Mouse (Mus musculus) embryonic facial prominence, embryonic 13.5 days (tissue): ENCODE measurements around the gene Cntnap2. TPM values are rescaled to one million over a fixed set of nuclear protein-coding genes. Genes with fewer than 3 reads are reported as not detected.
A peak's percentile ranks its signal among the peaks of the same experiment; 100 is the strongest.

ENCODE experiments used
- ATAC-seq: fragments of 200-750 bp; cut with Nextera tagmentation; 2 replicates; pipeline ENCODE4 v1.8.0; 2017; ENCODE audit warnings: low read depth; ENCODE audit not compliant: insufficient number of reproducible peaks, insufficient read depth, low FRiP score, low TSS enrichment
- H3K27ac ChIP-seq: fragments of 300-500 bp; sonication (generic); 2 replicates; pipeline ENCODE4 v1.5.1; 2015; ENCODE audit warnings: moderate library complexity, mild to moderate bottlenecking, inconsistent platforms
- H3K27me3 ChIP-seq: fragments of 300-500 bp; sonication (generic); 2 replicates; pipeline ENCODE4 v1.6.1; 2015; ENCODE audit warnings: mild to moderate bottlenecking, inconsistent platforms
- H3K36me3 ChIP-seq: fragments of 300-500 bp; sonication (generic); 2 replicates; pipeline ENCODE4 v1.6.1; 2015; ENCODE audit warnings: mild to moderate bottlenecking, inconsistent platforms
- H3K4me1 ChIP-seq: fragments of 300-500 bp; sonication (generic); 2 replicates; pipeline ENCODE4 v1.6.1; 2015; ENCODE audit warnings: inconsistent platforms
- H3K4me2 ChIP-seq: fragments of 300-500 bp; sonication (generic); 2 replicates; pipeline ENCODE4 v1.6.1; 2015; ENCODE audit warnings: moderate library complexity, mild to moderate bottlenecking, inconsistent platforms
- H3K4me3 ChIP-seq: fragments of 300-500 bp; sonication (generic); 2 replicates; pipeline ENCODE4 v1.5.1; 2015; ENCODE audit warnings: mild to moderate bottlenecking, inconsistent platforms
- H3K9ac ChIP-seq: fragments of 300-500 bp; sonication (generic); 2 replicates; pipeline ENCODE4 v1.6.1; 2015; ENCODE audit warnings: mild to moderate bottlenecking, inconsistent platforms
- H3K9me3 ChIP-seq: fragments of 300-500 bp; sonication (generic); 2 replicates; pipeline ENCODE4 v1.6.1; 2016; ENCODE audit warnings: inconsistent platforms
- WGBS: fragments of 180-500 bp; shearing (Covaris S2); methylation state at CpG from one replicate; pipeline ENCODE4 v1.1.7; 2015; ENCODE audit warnings: mixed read lengths; 5-methylcytosine and 5-hydroxymethylcytosine counted together
- polyA plus RNA-seq: library from polyadenylated mRNA; unstranded; fragments of >200 nt; fragmentation: Nextera tagmentation; extraction: Ambion mirVana; gene quantifications from 2 replicates; pipeline ENCODE4 v1.2.1, GENCODE M21; 2015

The Cntnap2 gene
- 3.1 and 3.6 TPM in 2 replicates for polyA plus RNA-seq

- H3K4me2 ChIP-seq = peak within 1 kb of the TSS; percentile 29
- no peak within 1 kb of the TSS for H3K27ac ChIP-seq
Measured at GRCm38 (mm10) chr6:45059091-45059490, at the start of gene Cntnap2. Cntnap2 (plus strand) TSS chr6:45059357.

GRCm38 (mm10) chr6:45026011-45026682, 33.0 kb upstream of the Cntnap2 start:
- H3K9me3 ChIP-seq = no peaks in the 10 kb centered on the region
- no peak overlapping the region for H3K9ac ChIP-seq
- no peak overlapping the region for H3K4me2 ChIP-seq
- 22% methylated on average over 9 of the region's 9 CpGs for WGBS
- no peaks in the 10 kb centered on the region for H3K36me3 ChIP-seq
- H3K4me1 ChIP-seq = no peaks in the 10 kb centered on the region
- H3K27ac ChIP-seq = no peak overlapping the region
- no peak overlapping the region for H3K4me3 ChIP-seq
- ATAC-seq = no peak
- H3K27me3 ChIP-seq = no peaks in the 10 kb centered on the region

More at GRCm38 (mm10) chr6:45059091-45059490, at the start of gene Cntnap2:
- Histone ChIP-seq H3K27me3 (peaks cover 8% of the 10 kb centered on the region; the same call in 1 of the 2 replicates), H3K4me1 (0 out of 2 replicates have a peak, but pooled peaks cover 3% of the 10 kb centered on the region), H3K9ac (no peak within 1 kb of the TSS), H3K9me3 (no peaks in the 10 kb centered on the region), H3K4me3 (peak within 1 kb of the TSS; percentile 7; the same call in 1 of the 2 replicates), H3K36me3 (no peaks in the 10 kb centered on the region)
- ATAC-seq = no peak
- 12% methylated on average over 8 of the region's 8 CpGs for WGBS

- H3K4me2 ChIP-seq = no peak overlapping the region
- no peak for ATAC-seq
- H3K36me3 ChIP-seq = no peaks in the 10 kb centered on the region
- H3K9me3 ChIP-seq = no peaks in the 10 kb centered on the region
- H3K9ac ChIP-seq = no peak overlapping the region
- no peaks in the 10 kb centered on the region for H3K27me3 ChIP-seq
- no peaks in the 10 kb centered on the region for H3K4me1 ChIP-seq
- 63% methylated on average over 1 of the region's 1 CpGs for WGBS
- no peak overlapping the region for H3K27ac ChIP-seq
- H3K4me3 ChIP-seq = no peak overlapping the region
Measured at GRCm38 (mm10) chr6:45039454-45039853, 19.7 kb upstream of the Cntnap2 start.

GRCm38 (mm10) chr6:45059556-45060471, 657 bp downstream of the Cntnap2 start:
- peak overlapping the region; percentile 29 for H3K4me2 ChIP-seq
- no peaks in the 10 kb centered on the region for H3K36me3 ChIP-seq
- WGBS = 1% methylated on average over 35 of the region's 37 CpGs
- no peak overlapping the region for H3K27ac ChIP-seq
- peak overlapping the region; percentile 7; the same call in 1 of the 2 replicates for H3K4me3 ChIP-seq
- ATAC-seq = no peak
- H3K4me1 ChIP-seq = 0 out of 2 replicates have a peak, but pooled peaks cover 3% of the 10 kb centered on the region
- peaks cover 8% of the 10 kb centered on the region; the same call in 1 of the 2 replicates for H3K27me3 ChIP-seq
- no peak overlapping the region for H3K9ac ChIP-seq
- H3K9me3 ChIP-seq = no peaks in the 10 kb centered on the region

GRCm38 (mm10) chr6:45062214-45062997, 3.2 kb downstream of the Cntnap2 start:
- no peak overlapping the region for H3K9ac ChIP-seq
- H3K9me3 ChIP-seq = no peaks in the 10 kb centered on the region

GRCm38 (mm10) chr6:45088304-45088703, 29.1 kb downstream of the Cntnap2 start:
- Histone ChIP-seq H3K4me2 (no peak overlapping the region), H3K9me3 (no peaks in the 10 kb centered on the region), H3K4me3 (no peak overlapping the region), H3K4me1 (no peaks in the 10 kb centered on the region), H3K9ac (no peak overlapping the region), H3K36me3 (no peaks in the 10 kb centered on the region), H3K27me3 (no peaks in the 10 kb centered on the region), H3K27ac (no peak overlapping the region)
- 95% methylated on average over 1 of the region's 1 CpGs for WGBS
- ATAC-seq = no peak

More at GRCm38 (mm10) chr6:45062214-45062997, 3.2 kb downstream of the Cntnap2 start:
- H3K36me3 ChIP-seq = no peaks in the 10 kb centered on the region
- H3K4me1 ChIP-seq = 0 out of 2 replicates have a peak, but pooled peaks cover 3% of the 10 kb centered on the region
- peaks cover 8% of the 10 kb centered on the region; the same call in 1 of the 2 replicates for H3K27me3 ChIP-seq
- no peak overlapping the region for H3K4me2 ChIP-seq
- no peak for ATAC-seq
- H3K4me3 ChIP-seq = no peak overlapping the region
- WGBS = 71% methylated on average over 5 of the region's 5 CpGs
- H3K27ac ChIP-seq = no peak overlapping the region

GRCm38 (mm10) chr6:45113613-45114012, 54.5 kb downstream of the Cntnap2 start:
- Histone ChIP-seq H3K36me3 (no peaks in the 10 kb centered on the region), H3K27ac (no peak overlapping the region), H3K9ac (no peak overlapping the region), H3K4me2 (no peak overlapping the region), H3K27me3 (no peaks in the 10 kb centered on the region), H3K4me1 (no peaks in the 10 kb centered on the region), H3K4me3 (no peak overlapping the region), H3K9me3 (no peaks in the 10 kb centered on the region)
- ATAC-seq = no peak

GRCm38 (mm10) chr6:45144882-45145281, 85.7 kb downstream of the Cntnap2 start:
- no peak overlapping the region for H3K4me3 ChIP-seq
- no peaks in the 10 kb centered on the region for H3K9me3 ChIP-seq
- no peak overlapping the region for H3K27ac ChIP-seq
- H3K27me3 ChIP-seq = no peaks in the 10 kb centered on the region
- no peak overlapping the region for H3K9ac ChIP-seq
- H3K36me3 ChIP-seq = no peaks in the 10 kb centered on the region
- no peak for ATAC-seq
- no peak overlapping the region for H3K4me2 ChIP-seq
- H3K4me1 ChIP-seq = no peaks in the 10 kb centered on the region
- 77% methylated on average over 2 of the region's 2 CpGs for WGBS

GRCm38 (mm10) chr6:45205039-45205438, 145.9 kb downstream of the Cntnap2 start:
- H3K4me1 ChIP-seq = no peaks in the 10 kb centered on the region
- no peaks in the 10 kb centered on the region for H3K27me3 ChIP-seq
- no peak for ATAC-seq
- H3K9me3 ChIP-seq = no peaks in the 10 kb centered on the region
- H3K36me3 ChIP-seq = no peaks in the 10 kb centered on the region
- 76% methylated on average over 2 of the region's 2 CpGs for WGBS
- no peak overlapping the region for H3K27ac ChIP-seq
- H3K4me3 ChIP-seq = no peak overlapping the region
- H3K4me2 ChIP-seq = no peak overlapping the region
- H3K9ac ChIP-seq = no peak overlapping the region

GRCm38 (mm10) chr6:45214330-45214729, 155.2 kb downstream of the Cntnap2 start:
- Histone ChIP-seq H3K9ac (no peak overlapping the region), H3K4me2 (no peak overlapping the region), H3K4me1 (no peaks in the 10 kb centered on the region), H3K36me3 (no peaks in the 10 kb centered on the region), H3K4me3 (no peak overlapping the region), H3K27me3 (no peaks in the 10 kb centered on the region), H3K27ac (no peak overlapping the region), H3K9me3 (no peaks in the 10 kb centered on the region)
- 46% methylated on average over 1 of the region's 1 CpGs for WGBS
- no peak for ATAC-seq

GRCm38 (mm10) chr6:45229002-45229401, 169.8 kb downstream of the Cntnap2 start:
- H3K4me3 ChIP-seq = no peak overlapping the region
- no peaks in the 10 kb centered on the region for H3K9me3 ChIP-seq
- WGBS = 67% methylated on average over 1 of the region's 1 CpGs
- H3K27ac ChIP-seq = no peak overlapping the region
- no peak for ATAC-seq
- no peaks in the 10 kb centered on the region for H3K36me3 ChIP-seq
- H3K27me3 ChIP-seq = no peaks in the 10 kb centered on the region
- no peaks in the 10 kb centered on the region for H3K4me1 ChIP-seq
- no peak overlapping the region for H3K4me2 ChIP-seq
- H3K9ac ChIP-seq = no peak overlapping the region
